Comparison of ENCODE assay signal across 23 mouse cellular contexts in genomic region chr1:153683190-153683589, GRCm38 (mm10). TPM values are rescaled to one million over a fixed set of nuclear protein-coding genes. Genes with fewer than 3 reads are reported as not detected.
DNase-seq lines count a peak whose midpoint lies in the region; ATAC-seq lines count a peak whose summit lies in the region.
"Had no signal": no experiment of that assay in that cellular context is flagged by ENCODE, and none has a peak within 500 bp of the region (broad histone marks: within the 10 kb centered on the region; RNA-seq: fewer than 3 reads in every experiment).

No protein-coding gene starts in this region.

- peak; percentile 44 for DNase-seq in embryonic facial prominence, embryonic 11.5 days (ENCODE audit: low spot score)
- no peak for DNase-seq in embryonic facial prominence, embryonic 10.5 days (ENCODE audit: low spot score)
- DNase-seq in hindbrain, embryonic 10.5 days (ENCODE audit: low spot score): no peak
- DNase-seq: adrenal gland, adult 8-10 months; adrenal gland, postnatal 14 days; adrenal gland, postnatal 36 days; B cell, adult 2 months; cerebellum, adult 11-12 months; cerebellum, adult 2 months; cerebellum, adult 9-10 months; cerebellum, postnatal 10 days; cerebellum, postnatal 25 days; embryo, embryonic 11 days; forebrain, postnatal 0 days had no signal

- no peaks in the 10 kb centered on the region for H3K27me3 ChIP-seq in embryonic facial prominence, embryonic 11.5 days (ENCODE audit: control insufficient read depth, insufficient read depth, low read length)
- H3K27me3 ChIP-seq in embryonic facial prominence, embryonic 10.5 days (replicated peaks; ENCODE audit: low read depth, poor library complexity, severe bottlenecking): 0 out of 2 replicates have a peak, but pooled peaks cover 18% of the 10 kb centered on the region
- H3K27me3 ChIP-seq in hindbrain, embryonic 10.5 days (ENCODE audit: insufficient read depth, poor library complexity, severe bottlenecking): peaks cover 5% of the 10 kb centered on the region; the same call in 1 of the 2 replicates
- H3K27me3 ChIP-seq in hindbrain, embryonic 16.5 days (replicated peaks; ENCODE audit: control insufficient read depth, insufficient read depth, low read length): no peaks in the 10 kb centered on the region
- H3K27me3 ChIP-seq in embryonic facial prominence, embryonic 12.5 days: no peaks in the 10 kb centered on the region
- H3K27me3 ChIP-seq: forebrain, embryonic 13.5 days; forebrain, embryonic 15.5 days; Patski had no signal

- H3K36me3 ChIP-seq in embryonic facial prominence, embryonic 11.5 days (replicated peaks; ENCODE audit: control insufficient read depth, insufficient read depth, low read depth, low read length): no peaks in the 10 kb centered on the region
- H3K36me3 ChIP-seq in embryonic facial prominence, embryonic 10.5 days (replicated peaks): no peaks in the 10 kb centered on the region
- H3K36me3 ChIP-seq in hindbrain, embryonic 10.5 days: no peaks in the 10 kb centered on the region
- no peaks in the 10 kb centered on the region for H3K36me3 ChIP-seq in hindbrain, embryonic 16.5 days (ENCODE audit: control insufficient read depth, insufficient read depth, low read length)
- no peaks in the 10 kb centered on the region for H3K36me3 ChIP-seq in embryonic facial prominence, embryonic 12.5 days
- H3K36me3 ChIP-seq: forebrain, embryonic 15.5 days; G1E had no signal

- no peaks in the 10 kb centered on the region for H3K9me3 ChIP-seq in embryonic facial prominence, embryonic 11.5 days (replicated peaks; ENCODE audit: control insufficient read depth, low read length)
- no peaks in the 10 kb centered on the region for H3K9me3 ChIP-seq in embryonic facial prominence, embryonic 10.5 days
- no peaks in the 10 kb centered on the region for H3K9me3 ChIP-seq in hindbrain, embryonic 10.5 days
- no peaks in the 10 kb centered on the region for H3K9me3 ChIP-seq in hindbrain, embryonic 16.5 days (ENCODE audit: control insufficient read depth, low read length)
- no peaks in the 10 kb centered on the region for H3K9me3 ChIP-seq in embryonic facial prominence, embryonic 12.5 days
- H3K9me3 ChIP-seq: forebrain, embryonic 13.5 days; forebrain, embryonic 15.5 days; G1E had no signal

- H3K9ac ChIP-seq in embryonic facial prominence, embryonic 11.5 days (replicated peaks; ENCODE audit: low read length): no peak overlapping the region
- H3K9ac ChIP-seq in hindbrain, embryonic 16.5 days (ENCODE audit: low read depth, low read length): no peak overlapping the region
- H3K9ac ChIP-seq in embryonic facial prominence, embryonic 12.5 days: no peak overlapping the region
- H3K9ac ChIP-seq: forebrain, embryonic 13.5 days; forebrain, embryonic 15.5 days; forebrain, postnatal 0 days had no signal

- no peaks in the 10 kb centered on the region for H3K4me1 ChIP-seq in embryonic facial prominence, embryonic 11.5 days (ENCODE audit: control insufficient read depth, insufficient read depth, low read length)
- peaks cover 37% of the 10 kb centered on the region for H3K4me1 ChIP-seq in embryonic facial prominence, embryonic 10.5 days
- peaks cover 30% of the 10 kb centered on the region for H3K4me1 ChIP-seq in hindbrain, embryonic 10.5 days (replicated peaks)
- H3K4me1 ChIP-seq in hindbrain, embryonic 16.5 days (ENCODE audit: control insufficient read depth, insufficient read depth, low read depth, low read length): peaks cover 14% of the 10 kb centered on the region
- peaks cover 23% of the 10 kb centered on the region; the same call in 1 of the 2 replicates for H3K4me1 ChIP-seq in embryonic facial prominence, embryonic 12.5 days

- no peak overlapping the region for H3K4me2 ChIP-seq in embryonic facial prominence, embryonic 11.5 days (ENCODE audit: low read depth, low read length)
- H3K4me2 ChIP-seq in hindbrain, embryonic 16.5 days (ENCODE audit: low read length): no peak overlapping the region
- no peak overlapping the region for H3K4me2 ChIP-seq in embryonic facial prominence, embryonic 12.5 days (replicated peaks)
- H3K4me2 ChIP-seq: forebrain, embryonic 13.5 days; forebrain, embryonic 15.5 days had no signal

- H3K4me3 ChIP-seq in embryonic facial prominence, embryonic 11.5 days (ENCODE audit: low read depth, low read length): no peak overlapping the region
- H3K4me3 ChIP-seq in embryonic facial prominence, embryonic 10.5 days: no peak overlapping the region
- H3K4me3 ChIP-seq in hindbrain, embryonic 10.5 days: no peak overlapping the region
- no peak overlapping the region for H3K4me3 ChIP-seq in hindbrain, embryonic 16.5 days (ENCODE audit: low read length)
- H3K4me3 ChIP-seq in embryonic facial prominence, embryonic 12.5 days: no peak overlapping the region
- H3K4me3 ChIP-seq: forebrain, embryonic 13.5 days; forebrain, embryonic 15.5 days had no signal

- H3K27ac ChIP-seq in embryonic facial prominence, embryonic 11.5 days (replicated peaks; ENCODE audit: low read depth, low read length): no peak overlapping the region; the same call in 1 of the 2 replicates
- no peak overlapping the region for H3K27ac ChIP-seq in embryonic facial prominence, embryonic 10.5 days (replicated peaks)
- peak overlapping the region; percentile 8; the same call in 1 of the 2 replicates for H3K27ac ChIP-seq in hindbrain, embryonic 10.5 days
- H3K27ac ChIP-seq in hindbrain, embryonic 16.5 days (ENCODE audit: low read depth, low read length): no peak overlapping the region
- H3K27ac ChIP-seq in embryonic facial prominence, embryonic 12.5 days: peak overlapping the region; percentile 2; the same call in 1 of the 2 replicates
- H3K27ac ChIP-seq: forebrain, embryonic 13.5 days; forebrain, embryonic 15.5 days had no signal

- WGBS in embryonic facial prominence, embryonic 11.5 days: 62% methylated on average over 11 of the region's 11 CpGs
- 68% methylated on average over 11 of the region's 11 CpGs for whole genome bisulfite sequencing in embryonic facial prominence, embryonic 10.5 days
- WGBS in hindbrain, embryonic 10.5 days: 60% methylated on average over 11 of the region's 11 CpGs
- 56% methylated on average over 11 of the region's 11 CpGs for WGBS in hindbrain, embryonic 16.5 days
- 38% methylated on average over 11 of the region's 11 CpGs for WGBS in embryonic facial prominence, embryonic 12.5 days

- ATAC-seq in embryonic facial prominence, embryonic 11.5 days (replicated peaks; ENCODE audit: insufficient number of reproducible peaks, low FRiP score, low TSS enrichment, low read depth): no peak
- ATAC-seq in hindbrain, embryonic 16.5 days: no peak
- no peak for ATAC-seq in embryonic facial prominence, embryonic 12.5 days (ENCODE audit: insufficient number of reproducible peaks, insufficient read depth, low FRiP score, low TSS enrichment)
- ATAC-seq in frontal cortex, adult (ENCODE audit: low TSS enrichment): no peak
- ATAC-seq: activated CD4-positive, CD25-positive, alpha-beta regulatory T cell, adult 4 months; CD4-positive, CD25-positive, alpha-beta regulatory T cell, adult 4 months; forebrain, embryonic 13.5 days; forebrain, embryonic 15.5 days; forebrain, postnatal 0 days; Patski had no signal

RNA-seq across cellular contexts. Expression of gene Rgs8, which starts 30.4 kb away (rescaled TPM):
- 1.9 and 2.6 TPM in 2 replicates for polyA plus RNA-seq in embryonic facial prominence, embryonic 11.5 days (2014; fragmentation: Nextera tagmentation; extraction: Ambion mirVana)
- polyA plus RNA-seq in embryonic facial prominence, embryonic 10.5 days (2016; fragmentation: Nextera tagmentation; extraction: Ambion mirVana): 2.3 and 2.6 TPM in 2 replicates
- 4.9 and 8.9 TPM in 2 replicates for polyA plus RNA-seq in hindbrain, embryonic 10.5 days (2016; fragmentation: Nextera tagmentation; extraction: Ambion mirVana)
- polyA plus RNA-seq in hindbrain, embryonic 16.5 days (2015; fragmentation: Nextera tagmentation; extraction: Ambion mirVana): 18.8 and 22.9 TPM in 2 replicates
- polyA plus RNA-seq in embryonic facial prominence, embryonic 12.5 days (2016; fragmentation: Nextera tagmentation; extraction: Ambion mirVana): 2.3 and 2.9 TPM in 2 replicates
- polyA plus RNA-seq: G1E had no signal

RNA-seq across cellular contexts. Expression of gene Rgs16, which starts 57.0 kb away (rescaled TPM):
- polyA plus RNA-seq in embryonic facial prominence, embryonic 11.5 days (2014; fragmentation: Nextera tagmentation; extraction: Ambion mirVana): 6.5 and 6.7 TPM in 2 replicates
- 7.9 and 9.5 TPM in 2 replicates for polyA plus RNA-seq in embryonic facial prominence, embryonic 10.5 days (2016; fragmentation: Nextera tagmentation; extraction: Ambion mirVana)
- polyA plus RNA-seq in hindbrain, embryonic 10.5 days (2016; fragmentation: Nextera tagmentation; extraction: Ambion mirVana): 18.9 and 21.1 TPM in 2 replicates
- polyA plus RNA-seq in hindbrain, embryonic 16.5 days (2015; fragmentation: Nextera tagmentation; extraction: Ambion mirVana): 13.3 and 14.0 TPM in 2 replicates
- 17.0 and 18.2 TPM in 2 replicates for polyA plus RNA-seq in embryonic facial prominence, embryonic 12.5 days (2016; fragmentation: Nextera tagmentation; extraction: Ambion mirVana)
- polyA plus RNA-seq: G1E had no signal

Comparison
In these comparisons a context has a peak if more than half of its experiments do, and no peak if none do; other contexts are left out.
1. H3K27ac ChIP-seq: peak in hindbrain, embryonic 10.5 days (single experiment) and embryonic facial prominence, embryonic 12.5 days (single experiment); none in embryonic facial prominence, embryonic 11.5 days (single experiment), embryonic facial prominence, embryonic 10.5 days (single experiment) and hindbrain, embryonic 16.5 days (single experiment).